Comparison of ENCODE assay signal across 9 mouse cellular contexts in the genomic region with DNA sequence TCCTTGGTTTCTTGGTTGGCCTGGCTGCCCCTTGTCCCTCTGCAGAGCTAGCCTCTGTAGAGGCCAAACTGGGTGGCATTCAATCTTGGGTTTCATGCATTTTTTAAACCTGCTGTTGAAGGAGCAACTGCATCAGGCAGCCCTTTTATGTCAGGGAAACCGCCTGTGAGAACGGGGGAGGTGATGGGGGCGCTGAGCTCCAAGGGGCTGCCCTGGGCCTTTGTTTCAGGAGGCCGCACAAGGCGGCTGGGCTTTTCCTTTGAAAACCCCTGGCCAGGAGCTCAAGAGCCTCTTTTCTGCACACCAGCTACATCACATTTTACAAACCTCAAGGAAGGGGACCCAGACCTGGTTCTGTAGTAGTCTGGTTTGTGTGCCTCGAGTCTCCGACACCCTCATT. TPM values are rescaled to one million over a fixed set of nuclear protein-coding genes. Genes with fewer than 3 reads are reported as not detected.
DNase-seq lines count a peak whose midpoint lies in the region; ATAC-seq and TF ChIP-seq lines count a peak whose summit lies in the region.
"Had no signal": no experiment of that assay in that cellular context is flagged by ENCODE, and none has a peak within 500 bp of the region (broad histone marks: within the 10 kb centered on the region; RNA-seq: fewer than 3 reads in every experiment).

No protein-coding gene starts in this region.

- H3K4me1 ChIP-seq in stomach, embryonic 14.5 days (ENCODE audit: control insufficient read depth, insufficient read depth, low read length) = peaks cover 17% of the 10 kb centered on the region
- no peaks in the 10 kb centered on the region for H3K4me1 ChIP-seq in stomach, postnatal 0 days (replicated peaks; ENCODE audit: control insufficient read depth, insufficient read depth)
- peaks cover 67% of the 10 kb centered on the region for H3K4me1 ChIP-seq in hindbrain, embryonic 10.5 days (replicated peaks)
- H3K4me1 ChIP-seq in midbrain, embryonic 15.5 days = peaks cover 26% of the 10 kb centered on the region

- H3K4me2 ChIP-seq in stomach, embryonic 14.5 days (replicated peaks; ENCODE audit: low read depth, low read length) = no peak overlapping the region
- H3K4me2 ChIP-seq in stomach, postnatal 0 days (replicated peaks; ENCODE audit: low read depth) = no peak overlapping the region
- peak overlapping the region; percentile 15; the same call in 1 of the 2 replicates for H3K4me2 ChIP-seq in midbrain, embryonic 15.5 days
- H3K4me2 ChIP-seq: liver, embryonic 15.5 days had no signal

- ATAC-seq in stomach, embryonic 14.5 days (ENCODE audit: insufficient number of reproducible peaks, insufficient read depth, low FRiP score, low read depth) = no peak
- ATAC-seq in stomach, postnatal 0 days (ENCODE audit: low FRiP score, low TSS enrichment) = no peak
- ATAC-seq in midbrain, embryonic 15.5 days (replicated peaks) = no peak

- TF ChIP-seq CTCF in stomach, postnatal 0 days (IDR thresholded peaks at IDR 0.05; ENCODE audit: low read depth) = no peak

- peak overlapping the region; percentile 44; the same call in 1 of the 2 replicates for H3K27ac ChIP-seq in stomach, embryonic 14.5 days (ENCODE audit: low read length)
- no peak overlapping the region for H3K27ac ChIP-seq in stomach, postnatal 0 days (replicated peaks)
- H3K27ac ChIP-seq in hindbrain, embryonic 10.5 days = peak overlapping the region; percentile 89
- peak overlapping the region; percentile 61 for H3K27ac ChIP-seq in midbrain, embryonic 15.5 days
- H3K27ac ChIP-seq: liver, embryonic 15.5 days had no signal

- no peaks in the 10 kb centered on the region for H3K9me3 ChIP-seq in stomach, embryonic 14.5 days (ENCODE audit: control insufficient read depth, low read depth, low read length)
- H3K9me3 ChIP-seq in stomach, postnatal 0 days (ENCODE audit: control insufficient read depth, low read length) = no peaks in the 10 kb centered on the region
- no peaks in the 10 kb centered on the region for H3K9me3 ChIP-seq in hindbrain, embryonic 10.5 days
- H3K9me3 ChIP-seq in midbrain, embryonic 15.5 days = no peaks in the 10 kb centered on the region
- H3K9me3 ChIP-seq: liver, embryonic 15.5 days had no signal

- H3K9ac ChIP-seq in stomach, embryonic 14.5 days (replicated peaks; ENCODE audit: low read depth, low read length) = no peak overlapping the region
- no peak overlapping the region for H3K9ac ChIP-seq in stomach, postnatal 0 days (ENCODE audit: low read length)
- H3K9ac ChIP-seq in midbrain, embryonic 15.5 days = no peak overlapping the region
- H3K9ac ChIP-seq: liver, embryonic 15.5 days had no signal

- H3K4me3 ChIP-seq in stomach, embryonic 14.5 days (ENCODE audit: low read depth, low read length) = no peak overlapping the region
- no peak overlapping the region for H3K4me3 ChIP-seq in stomach, postnatal 0 days (ENCODE audit: low read depth, low read length)
- H3K4me3 ChIP-seq in hindbrain, embryonic 10.5 days = peak overlapping the region; percentile 34
- no peak overlapping the region for H3K4me3 ChIP-seq in midbrain, embryonic 15.5 days
- H3K4me3 ChIP-seq: liver, embryonic 15.5 days had no signal

- no peaks in the 10 kb centered on the region for H3K36me3 ChIP-seq in stomach, embryonic 14.5 days (ENCODE audit: control insufficient read depth, insufficient read depth, low read length)
- H3K36me3 ChIP-seq in stomach, postnatal 0 days (ENCODE audit: control insufficient read depth, insufficient read depth, low read length) = no peaks in the 10 kb centered on the region
- H3K36me3 ChIP-seq in hindbrain, embryonic 10.5 days = no peaks in the 10 kb centered on the region
- H3K36me3 ChIP-seq in midbrain, embryonic 15.5 days (replicated peaks) = no peaks in the 10 kb centered on the region
- H3K36me3 ChIP-seq: liver, embryonic 15.5 days had no signal

- no peak for DNase-seq in stomach, postnatal 0 days (ENCODE audit: low spot score)
- peak; percentile 81 for DNase-seq in hindbrain, embryonic 10.5 days (ENCODE audit: low spot score)
- peak; percentile 63 for DNase-seq in thymus, postnatal 4 days
- no peak for DNase-seq in ovary, postnatal 14 days (ENCODE audit: low spot score)
- no peak for DNase-seq in urinary bladder, postnatal 10 days (ENCODE audit: low spot score)
- DNase-seq in lung, postnatal 4 days = no peak

- H3K27me3 ChIP-seq in stomach, embryonic 14.5 days (ENCODE audit: control insufficient read depth, insufficient read depth, low read length) = no peaks in the 10 kb centered on the region
- H3K27me3 ChIP-seq in stomach, postnatal 0 days (ENCODE audit: control insufficient read depth, insufficient read depth, low read length) = peaks cover 2% of the 10 kb centered on the region; the same call in 1 of the 2 replicates
- H3K27me3 ChIP-seq in hindbrain, embryonic 10.5 days (ENCODE audit: insufficient read depth, poor library complexity, severe bottlenecking) = peaks cover 60% of the 10 kb centered on the region
- peaks cover 6% of the 10 kb centered on the region for H3K27me3 ChIP-seq in midbrain, embryonic 15.5 days (replicated peaks)

- no peak for TF ChIP-seq EP300 in stomach, postnatal 0 days (optimal IDR thresholded peaks at IDR 0.05)

- 24% methylated on average over 7 of the region's 7 CpGs for WGBS in stomach, embryonic 14.5 days
- 41% methylated on average over 7 of the region's 7 CpGs for WGBS in stomach, postnatal 0 days
- WGBS in hindbrain, embryonic 10.5 days = 7% methylated on average over 7 of the region's 7 CpGs
- 4% methylated on average over 7 of the region's 7 CpGs for WGBS in midbrain, embryonic 15.5 days

RNA-seq across cellular contexts. Expression of a gene that starts 25.6 kb away (rescaled TPM):
- 0.80 and 1.5 TPM in 2 replicates for polyA plus RNA-seq in stomach, embryonic 14.5 days (2014; fragmentation: Nextera tagmentation; extraction: Ambion mirVana)
- 0.24 and 0.52 TPM in 2 replicates for polyA plus RNA-seq in stomach, postnatal 0 days (2015; fragmentation: Nextera tagmentation; extraction: Ambion mirVana)
- polyA plus RNA-seq in hindbrain, embryonic 10.5 days (2016; fragmentation: Nextera tagmentation; extraction: Ambion mirVana) = 1.0 and 1.2 TPM in 2 replicates
- polyA plus RNA-seq in midbrain, embryonic 15.5 days (2015; fragmentation: Nextera tagmentation; extraction: Ambion mirVana) = 1.1 and 1.2 TPM in 2 replicates

RNA-seq across cellular contexts. Expression of a gene that starts 50.6 kb away (rescaled TPM):
- polyA plus RNA-seq in stomach, embryonic 14.5 days (2014; fragmentation: Nextera tagmentation; extraction: Ambion mirVana) = 62.0 and 63.4 TPM in 2 replicates
- 139 and 140 TPM in 2 replicates for polyA plus RNA-seq in stomach, postnatal 0 days (2015; fragmentation: Nextera tagmentation; extraction: Ambion mirVana)
- 30.0 and 40.7 TPM in 2 replicates for polyA plus RNA-seq in hindbrain, embryonic 10.5 days (2016; fragmentation: Nextera tagmentation; extraction: Ambion mirVana)
- polyA plus RNA-seq in midbrain, embryonic 15.5 days (2015; fragmentation: Nextera tagmentation; extraction: Ambion mirVana) = 29.3 and 31.6 TPM in 2 replicates

Comparison
In these comparisons a context has a peak if more than half of its experiments do, and no peak if none do; other contexts are left out.
1. DNase-seq: peak in hindbrain, embryonic 10.5 days (single experiment) and thymus, postnatal 4 days (single experiment); none in stomach, postnatal 0 days (single experiment), ovary, postnatal 14 days (single experiment), urinary bladder, postnatal 10 days (single experiment) and lung, postnatal 4 days (0 of 2).